Mouse (Mus musculus): ENCODE data around the gene Gmpr2. TPM values are rescaled to one million over a fixed set of nuclear protein-coding genes. Genes with fewer than 3 reads are reported as not detected.
A peak's percentile ranks its signal among the peaks of the same experiment; 100 is the strongest.

Gene Gmpr2
- polyA plus RNA-seq, 1 experiment from 2014 or later: 52.9 TPM

DNA sequence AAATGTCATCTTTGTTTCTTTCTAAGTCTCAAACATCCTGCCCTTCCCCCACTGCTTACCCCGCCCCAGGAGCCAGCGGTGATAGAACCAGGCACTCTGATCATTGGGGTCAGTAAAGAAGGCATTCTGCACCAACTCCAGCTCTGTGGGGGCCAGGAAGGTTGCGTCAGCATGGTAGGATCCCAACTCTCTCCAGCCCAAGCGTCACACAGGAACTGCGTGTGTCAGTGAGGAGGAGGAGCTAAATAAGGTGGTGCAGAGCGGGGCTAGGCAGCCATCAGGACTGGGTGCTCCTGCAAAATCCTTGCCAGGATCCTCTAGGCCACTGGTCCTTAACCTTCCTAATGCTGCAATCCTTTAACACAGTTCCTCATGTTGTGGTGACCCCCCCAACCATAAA, 48.0 kb downstream of the Gmpr2 start:
- H3K27ac ChIP-seq: no peak overlapping the region
- 92% methylated on average over 6 of the region's 6 CpGs for WGBS
- H3K9me3 ChIP-seq: no peaks in the 10 kb centered on the region

GRCm38 (mm10) chr14:55720666-55721065, 48.9 kb downstream of the Gmpr2 start:
- ATAC-seq (ENCODE audit: low FRiP score): no peak
- Histone ChIP-seq H3K36me3 (peaks cover 39% of the 10 kb centered on the region), H3K4me1 (replicated peaks) (peaks cover 16% of the 10 kb centered on the region), H3K4me3 (peak overlapping the region; percentile 73; the same call in 1 of the 2 replicates), H3K9me3 (no peaks in the 10 kb centered on the region), H3K4me2 (peak overlapping the region; percentile 61), H3K27me3 (no peaks in the 10 kb centered on the region), H3K9ac (peak overlapping the region; percentile 29; the same call in 1 of the 2 replicates), H3K27ac (no peak overlapping the region)
- WGBS: 93% methylated on average over 12 of the region's 12 CpGs

More for the DNA sequence above, 48.0 kb downstream of the Gmpr2 start:
- Histone ChIP-seq H3K4me2 (no peak overlapping the region), H3K9ac (no peak overlapping the region), H3K4me3 (no peak overlapping the region), H3K27me3 (no peaks in the 10 kb centered on the region), H3K36me3 (peaks cover 39% of the 10 kb centered on the region), H3K4me1 (replicated peaks) (peaks cover 16% of the 10 kb centered on the region)
- no peak for ATAC-seq (ENCODE audit: low FRiP score)

DNA sequence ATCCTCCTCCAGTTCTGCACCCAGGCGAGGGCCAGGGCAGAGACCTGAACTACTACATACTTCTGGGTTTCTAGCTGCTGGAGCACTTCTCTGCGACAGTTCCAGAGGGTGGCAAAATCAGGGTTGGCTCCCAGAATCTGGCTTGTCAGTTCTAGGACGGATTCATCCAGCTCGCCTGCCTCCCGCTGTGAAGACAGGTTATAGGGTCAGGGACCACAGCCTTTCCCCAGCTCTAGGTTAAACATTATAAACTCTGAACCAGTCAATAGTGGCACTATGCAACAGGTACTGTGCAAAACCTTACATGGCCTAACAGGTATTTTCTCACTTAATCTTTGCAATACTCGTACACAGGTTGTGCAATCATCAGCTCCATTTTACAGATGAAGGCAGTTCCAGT, 49.3 kb downstream of the Gmpr2 start:
- peak overlapping the region; percentile 61 for H3K4me2 ChIP-seq
- peak overlapping the region; percentile 73 for H3K4me3 ChIP-seq
- H3K27me3 ChIP-seq: no peaks in the 10 kb centered on the region
- H3K27ac ChIP-seq: no peak overlapping the region
- ATAC-seq (ENCODE audit: low FRiP score): peak; percentile 1; the same call in 1 of the 2 replicates
- H3K36me3 ChIP-seq: peaks cover 38% of the 10 kb centered on the region
- peaks cover 16% of the 10 kb centered on the region for H3K4me1 ChIP-seq (replicated peaks)
- 70% methylated on average over 6 of the region's 6 CpGs for WGBS
- peak overlapping the region; percentile 81 for H3K9ac ChIP-seq
- H3K9me3 ChIP-seq: no peaks in the 10 kb centered on the region

- Histone ChIP-seq H3K36me3 (peaks cover 30% of the 10 kb centered on the region), H3K27ac (peak within 1 kb of the TSS; percentile 90), H3K9me3 (no peaks in the 10 kb centered on the region), H3K4me1 (replicated peaks) (peaks cover 16% of the 10 kb centered on the region), H3K9ac (peak within 1 kb of the TSS; percentile 81), H3K4me2 (peak within 1 kb of the TSS; percentile 61), H3K27me3 (no peaks in the 10 kb centered on the region), H3K4me3 (peak within 1 kb of the TSS; percentile 73)
- WGBS: under 1% methylated on average over 47 of the region's 50 CpGs
- peak; percentile 98 for ATAC-seq (ENCODE audit: low FRiP score)
Measured at GRCm38 (mm10) chr14:55721700-55722437, 50.1 kb downstream of the Gmpr2 start, which contains the start of gene Rabggta. Rabggta (minus strand) TSS chr14:55722263.

DNA sequence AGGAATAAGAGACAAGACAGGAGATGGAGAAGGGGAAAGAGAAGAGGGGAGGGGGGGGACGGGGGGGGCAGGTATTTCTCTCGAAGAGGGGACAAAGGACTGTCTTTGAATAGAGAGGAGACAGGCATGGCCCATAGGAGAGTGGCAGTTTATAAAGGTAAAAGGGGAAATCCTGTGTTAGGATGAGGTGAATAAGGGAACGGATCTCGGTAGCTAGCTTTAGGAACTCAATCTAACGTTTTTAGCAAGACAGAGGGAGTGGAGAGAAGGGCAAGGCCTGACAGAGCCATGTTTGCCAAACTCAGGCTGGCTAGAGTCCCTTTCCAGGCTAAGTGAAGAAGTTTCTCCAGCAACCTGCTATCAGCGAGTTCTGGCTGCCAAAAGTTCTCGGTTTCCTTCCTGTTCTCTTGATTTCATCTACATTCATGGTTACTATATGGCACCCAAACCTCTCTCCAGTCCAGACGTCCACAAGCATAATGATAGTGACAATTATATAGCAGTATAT, 50.8 kb downstream of the Gmpr2 start:
- WGBS: 51% methylated on average over 8 of the region's 8 CpGs
- peaks cover 24% of the 10 kb centered on the region for H3K36me3 ChIP-seq
- no peaks in the 10 kb centered on the region for H3K9me3 ChIP-seq
- peaks cover 16% of the 10 kb centered on the region for H3K4me1 ChIP-seq (replicated peaks)
- H3K4me2 ChIP-seq: peak overlapping the region; percentile 61
- peak; percentile 17 for ATAC-seq (ENCODE audit: low FRiP score)
- H3K27me3 ChIP-seq: no peaks in the 10 kb centered on the region
- peak overlapping the region; percentile 73 for H3K4me3 ChIP-seq
- peak overlapping the region; percentile 90; the same call in 1 of the 2 replicates for H3K27ac ChIP-seq
- peak overlapping the region; percentile 81 for H3K9ac ChIP-seq

DNA sequence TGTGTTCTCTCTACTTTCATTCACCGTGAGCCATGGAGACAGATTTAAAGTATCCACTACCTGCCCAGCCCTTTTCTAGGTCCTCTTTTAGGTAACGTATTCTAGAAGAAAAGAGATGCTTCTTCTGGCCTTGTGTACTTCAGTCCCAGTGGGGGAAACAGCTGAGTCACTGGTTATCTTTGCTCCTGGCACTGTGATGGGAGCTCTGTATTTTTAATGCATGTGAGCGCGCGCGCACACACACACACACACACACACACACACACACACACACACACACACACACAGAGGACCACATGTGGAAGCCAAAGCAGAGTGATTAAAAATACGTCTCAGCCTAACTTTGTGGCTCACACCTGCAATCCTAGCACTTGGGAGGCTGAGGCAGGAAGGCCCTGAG, 51.7 kb downstream of the Gmpr2 start:
- ATAC-seq (ENCODE audit: low FRiP score): no peak
- Histone ChIP-seq H3K9ac (no peak overlapping the region), H3K9me3 (no peaks in the 10 kb centered on the region), H3K4me3 (no peak overlapping the region), H3K4me2 (no peak overlapping the region), H3K4me1 (replicated peaks) (peaks cover 16% of the 10 kb centered on the region), H3K36me3 (peaks cover 15% of the 10 kb centered on the region), H3K27me3 (no peaks in the 10 kb centered on the region), H3K27ac (no peak overlapping the region)
- 94% methylated on average over 7 of the region's 7 CpGs for WGBS

DNA sequence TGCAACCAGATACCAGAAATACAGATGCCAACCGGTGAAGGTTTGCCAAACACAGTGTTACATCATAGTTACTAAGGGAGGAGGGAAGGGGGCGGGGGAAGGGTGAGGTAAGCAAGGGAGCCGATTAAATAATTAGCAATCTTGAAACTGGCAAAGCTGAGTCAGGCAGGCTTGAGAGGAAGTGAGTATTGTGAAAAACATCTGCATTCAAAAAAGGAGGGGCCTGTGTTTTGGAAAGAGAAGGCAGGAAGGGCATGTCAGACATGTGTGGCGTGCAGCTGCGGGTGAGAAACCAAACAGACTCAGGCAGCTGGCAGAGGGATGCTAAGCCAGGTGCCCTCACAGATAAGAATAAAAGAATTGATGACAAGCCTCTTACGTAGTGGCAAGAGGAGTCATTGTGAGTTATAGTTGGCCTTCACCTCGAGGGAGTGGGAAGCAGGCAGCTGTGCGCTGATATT, 52.7 kb downstream of the Gmpr2 start:
- H3K4me2 ChIP-seq: no peak overlapping the region
- H3K9me3 ChIP-seq: no peaks in the 10 kb centered on the region
- peaks cover 16% of the 10 kb centered on the region for H3K4me1 ChIP-seq (replicated peaks)
- H3K4me3 ChIP-seq: no peak overlapping the region
- H3K27ac ChIP-seq: no peak overlapping the region
- 72% methylated on average over 8 of the region's 8 CpGs for WGBS
- ATAC-seq (ENCODE audit: low FRiP score): no peak
- H3K9ac ChIP-seq: no peak overlapping the region
- H3K27me3 ChIP-seq: 0 out of 2 replicates have a peak, but pooled peaks cover 2% of the 10 kb centered on the region
- peaks cover 5% of the 10 kb centered on the region for H3K36me3 ChIP-seq

DNA sequence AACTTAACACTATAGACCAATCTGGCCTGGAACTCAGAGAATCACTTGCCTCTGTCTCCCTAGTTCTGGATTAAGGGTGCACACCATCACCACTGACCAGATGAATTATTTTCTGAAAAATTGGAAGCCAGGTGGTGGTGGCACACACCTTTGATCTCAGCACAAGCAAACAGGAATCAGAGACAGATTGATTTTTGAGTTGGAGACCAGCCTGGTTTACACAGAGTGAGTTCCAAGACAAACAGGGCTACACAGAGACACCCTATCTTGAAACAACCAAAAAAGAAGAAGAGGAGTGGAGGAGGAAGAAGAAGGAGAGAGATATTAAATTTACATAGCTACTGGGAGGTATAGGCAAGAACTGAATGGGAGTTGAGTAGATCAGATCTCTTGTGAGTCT, 54.5 kb downstream of the Gmpr2 start:
- no peak for ATAC-seq (ENCODE audit: low FRiP score)
- no peak overlapping the region for H3K4me3 ChIP-seq

GRCm38 (mm10) chr14:55727889-55728685, 56.3 kb downstream of the Gmpr2 start:
- no peak overlapping the region for H3K4me3 ChIP-seq
- WGBS: 71% methylated on average over 8 of the region's 8 CpGs
- H3K9me3 ChIP-seq: no peaks in the 10 kb centered on the region
- no peak overlapping the region for H3K4me2 ChIP-seq
- H3K27ac ChIP-seq: no peak overlapping the region
- no peak for ATAC-seq (ENCODE audit: low FRiP score)
- no peaks in the 10 kb centered on the region for H3K36me3 ChIP-seq
- H3K27me3 ChIP-seq: 0 out of 2 replicates have a peak, but pooled peaks cover 2% of the 10 kb centered on the region
- no peaks in the 10 kb centered on the region for H3K4me1 ChIP-seq (replicated peaks)
- no peak overlapping the region for H3K9ac ChIP-seq

More for the DNA sequence above, 54.5 kb downstream of the Gmpr2 start:
- no peak overlapping the region for H3K9ac ChIP-seq
- no peak overlapping the region for H3K4me2 ChIP-seq
- H3K36me3 ChIP-seq: no peaks in the 10 kb centered on the region
- peaks cover 7% of the 10 kb centered on the region; the same call in 1 of the 2 replicates for H3K4me1 ChIP-seq (replicated peaks)
- 0 out of 2 replicates have a peak, but pooled peaks cover 2% of the 10 kb centered on the region for H3K27me3 ChIP-seq
- H3K9me3 ChIP-seq: no peaks in the 10 kb centered on the region
- no peak overlapping the region for H3K27ac ChIP-seq

Other genes starting within 250 kb of the Gmpr2 start
- 24.4 and 30.9 TPM in 2 replicates for gene Dhrs4, start 193.2 kb upstream of the Gmpr2 start, polyA plus RNA-seq (2015; fragmentation: Nextera tagmentation; extraction: Ambion mirVana)
- 21.6 and 22.1 TPM in 2 replicates for gene Carmil3, start 181.3 kb upstream of the Gmpr2 start, polyA plus RNA-seq (2015; fragmentation: Nextera tagmentation; extraction: Ambion mirVana)
- 2.4 and 2.5 TPM in 2 replicates for gene Cpne6, start 161.5 kb upstream of the Gmpr2 start, polyA plus RNA-seq (2015; fragmentation: Nextera tagmentation; extraction: Ambion mirVana)
- 0.05 and 0.10 TPM in 2 replicates for gene Nrl, start 147.0 kb upstream of the Gmpr2 start, polyA plus RNA-seq (2015; fragmentation: Nextera tagmentation; extraction: Ambion mirVana)
- 20.7 and 21.5 TPM in 2 replicates for gene Pck2, start 131.7 kb upstream of the Gmpr2 start, polyA plus RNA-seq (2015; fragmentation: Nextera tagmentation; extraction: Ambion mirVana)
- 124 and 130 TPM in 2 replicates for gene Dcaf11, start 111.9 kb upstream of the Gmpr2 start, polyA plus RNA-seq (2015; fragmentation: Nextera tagmentation; extraction: Ambion mirVana)
- 0.71 and 2.0 TPM in 2 replicates for gene A730061H03Rik, start 111.5 kb upstream of the Gmpr2 start, polyA plus RNA-seq (2015; fragmentation: Nextera tagmentation; extraction: Ambion mirVana)
- gene Fitm1, start 96.3 kb upstream of the Gmpr2 start, polyA plus RNA-seq (2015; fragmentation: Nextera tagmentation; extraction: Ambion mirVana): 0.40 and 0.54 TPM in 2 replicates
- 188 TPM in 2 replicates for gene Psme1, start 93.8 kb upstream of the Gmpr2 start, polyA plus RNA-seq (2015; fragmentation: Nextera tagmentation; extraction: Ambion mirVana)
- 15.7 and 20.4 TPM in 2 replicates for gene Emc9, start 86.6 kb upstream of the Gmpr2 start, polyA plus RNA-seq (2015; fragmentation: Nextera tagmentation; extraction: Ambion mirVana)
- 198 and 215 TPM in 2 replicates for gene Psme2, start 80.8 kb upstream of the Gmpr2 start, polyA plus RNA-seq (2015; fragmentation: Nextera tagmentation; extraction: Ambion mirVana)
- 18.8 and 20.8 TPM in 2 replicates for gene Rnf31, start 80.2 kb upstream of the Gmpr2 start, polyA plus RNA-seq (2015; fragmentation: Nextera tagmentation; extraction: Ambion mirVana)
- gene Irf9, start 68.4 kb upstream of the Gmpr2 start, polyA plus RNA-seq (2015; fragmentation: Nextera tagmentation; extraction: Ambion mirVana): 9.0 and 10.0 TPM in 2 replicates
- 15.1 and 16.0 TPM in 2 replicates for gene Rec8, start 53.9 kb upstream of the Gmpr2 start, polyA plus RNA-seq (2015; fragmentation: Nextera tagmentation; extraction: Ambion mirVana)
- gene Ipo4, start 36.0 kb upstream of the Gmpr2 start, polyA plus RNA-seq (2015; fragmentation: Nextera tagmentation; extraction: Ambion mirVana): 86.1 and 96.7 TPM in 2 replicates
- 2.2 and 2.8 TPM in 2 replicates for gene Gm49378, start 34.0 kb upstream of the Gmpr2 start, polyA plus RNA-seq (2015; fragmentation: Nextera tagmentation; extraction: Ambion mirVana)
- gene Tm9sf1, start 28.1 kb upstream of the Gmpr2 start, polyA plus RNA-seq (2015; fragmentation: Nextera tagmentation; extraction: Ambion mirVana): 58.5 and 65.8 TPM in 2 replicates
- 0.41 and 0.43 TPM in 2 replicates for gene Tssk4, start 21.8 kb upstream of the Gmpr2 start, polyA plus RNA-seq (2015; fragmentation: Nextera tagmentation; extraction: Ambion mirVana)
- 74.7 and 77.5 TPM in 2 replicates for gene Mdp1, start 11.4 kb upstream of the Gmpr2 start, polyA plus RNA-seq (2015; fragmentation: Nextera tagmentation; extraction: Ambion mirVana)
- 585 and 628 TPM in 2 replicates for gene Nedd8, start 183 bp downstream of the Gmpr2 start, polyA plus RNA-seq (2015; fragmentation: Nextera tagmentation; extraction: Ambion mirVana)
- 28.0 and 31.8 TPM in 2 replicates for gene Tinf2, start 9.9 kb downstream of the Gmpr2 start, polyA plus RNA-seq (2015; fragmentation: Nextera tagmentation; extraction: Ambion mirVana)
- gene Tgm1, start 42.0 kb downstream of the Gmpr2 start, polyA plus RNA-seq (2015; fragmentation: Nextera tagmentation; extraction: Ambion mirVana): 0.19 and 0.47 TPM in 2 replicates
- gene Rabggta, start 50.3 kb downstream of the Gmpr2 start, polyA plus RNA-seq (2015; fragmentation: Nextera tagmentation; extraction: Ambion mirVana): 56.4 and 57.0 TPM in 2 replicates
- gene Dhrs1, start 73.7 kb downstream of the Gmpr2 start, polyA plus RNA-seq (2015; fragmentation: Nextera tagmentation; extraction: Ambion mirVana): 77.4 and 79.2 TPM in 2 replicates
- gene Nop9, start 73.8 kb downstream of the Gmpr2 start, polyA plus RNA-seq (2015; fragmentation: Nextera tagmentation; extraction: Ambion mirVana): 28.7 and 33.5 TPM in 2 replicates
- 0.25 TPM in 2 replicates for gene Cideb, start 86.5 kb downstream of the Gmpr2 start, polyA plus RNA-seq (2015; fragmentation: Nextera tagmentation; extraction: Ambion mirVana)
- 0.43 and 0.56 TPM in 2 replicates for gene Ltb4r2, start 89.5 kb downstream of the Gmpr2 start, polyA plus RNA-seq (2015; fragmentation: Nextera tagmentation; extraction: Ambion mirVana)
- gene Ltb4r1, start 94.0 kb downstream of the Gmpr2 start, polyA plus RNA-seq (2015; fragmentation: Nextera tagmentation; extraction: Ambion mirVana): 0.32 and 0.74 TPM in 2 replicates
- 5.3 and 6.0 TPM in 2 replicates for gene Adcy4, start 112.2 kb downstream of the Gmpr2 start, polyA plus RNA-seq (2015; fragmentation: Nextera tagmentation; extraction: Ambion mirVana)
- 2.6 and 3.7 TPM in 2 replicates for gene Ripk3, start 116.9 kb downstream of the Gmpr2 start, polyA plus RNA-seq (2015; fragmentation: Nextera tagmentation; extraction: Ambion mirVana)
- gene Nfatc4, start 151.2 kb downstream of the Gmpr2 start, polyA plus RNA-seq (2015; fragmentation: Nextera tagmentation; extraction: Ambion mirVana): 10.8 and 12.0 TPM in 2 replicates
- gene Nynrin, start 182.1 kb downstream of the Gmpr2 start, polyA plus RNA-seq (2015; fragmentation: Nextera tagmentation; extraction: Ambion mirVana): 11.7 and 11.9 TPM in 2 replicates
- 0.14 and 0.27 TPM in 2 replicates for gene Cbln3, start 212.5 kb downstream of the Gmpr2 start, polyA plus RNA-seq (2015; fragmentation: Nextera tagmentation; extraction: Ambion mirVana)
- gene Khnyn, start 213.0 kb downstream of the Gmpr2 start, polyA plus RNA-seq (2015; fragmentation: Nextera tagmentation; extraction: Ambion mirVana): 10.0 and 11.1 TPM in 2 replicates
- gene Sdr39u1, start 228.4 kb downstream of the Gmpr2 start, polyA plus RNA-seq (2015; fragmentation: Nextera tagmentation; extraction: Ambion mirVana): 115 and 124 TPM in 2 replicates